Mouse (Mus musculus) hindbrain, embryonic 10.5 days (tissue): ENCODE measurements around the gene Gatb. TPM values are rescaled to one million over a fixed set of nuclear protein-coding genes. Genes with fewer than 3 reads are reported as not detected.
"Not testable (repeated sequence)": the region's sequence is repeated elsewhere in the genome, so short reads cannot be mapped to it uniquely, and the experiment has no call there.

Experiments
- DNase-seq: peaks from one replicate; pipeline ENCODE4 v3.0.0-alpha.2; 2017; ENCODE audit warnings: low spot score
- H3K27ac ChIP-seq: fragments of 300-500 bp; sonication (generic); 2 replicates; pipeline ENCODE4 v1.5.1; 2016; ENCODE audit warnings: mild to moderate bottlenecking, moderate library complexity
- H3K27me3 ChIP-seq: fragments of 300-500 bp; sonication (generic); 2 replicates; pipeline ENCODE4 v1.6.1; 2016; ENCODE audit warnings: mild to moderate bottlenecking; ENCODE audit not compliant: poor library complexity, insufficient read depth, severe bottlenecking
- H3K36me3 ChIP-seq: fragments of 300-500 bp; sonication (generic); 2 replicates; pipeline ENCODE4 v1.6.1; 2016; ENCODE audit warnings: mild to moderate bottlenecking, moderate library complexity
- H3K4me1 ChIP-seq: fragments of 300-500 bp; sonication (generic); replicated peaks from 2 replicates; pipeline ENCODE4 v1.6.1; 2016; ENCODE audit warnings: mild to moderate bottlenecking
- H3K4me3 ChIP-seq: fragments of 300-500 bp; sonication (generic); 2 replicates; pipeline ENCODE4 v1.5.1; 2016; ENCODE audit warnings: mild to moderate bottlenecking, moderate library complexity
- H3K9me3 ChIP-seq: fragments of 300-500 bp; sonication (generic); 2 replicates; pipeline ENCODE4 v1.6.1; 2016; ENCODE audit warnings: mild to moderate bottlenecking, moderate library complexity
- WGBS: fragments of 180-500 bp; shearing (Covaris S2); methylation state at CpG from one replicate; pipeline ENCODE4 v1.1.7; 2016; 5-methylcytosine and 5-hydroxymethylcytosine counted together
- polyA plus RNA-seq: library from polyadenylated mRNA; unstranded; fragments of >200 nt; fragmentation: Nextera tagmentation; extraction: Ambion mirVana; gene quantifications from 2 replicates; pipeline ENCODE4 v1.2.1, GENCODE M21; 2016

Gene Gatb
- polyA plus RNA-seq, 1 experiment from 2014 or later, result 23.2 TPM

DNA sequence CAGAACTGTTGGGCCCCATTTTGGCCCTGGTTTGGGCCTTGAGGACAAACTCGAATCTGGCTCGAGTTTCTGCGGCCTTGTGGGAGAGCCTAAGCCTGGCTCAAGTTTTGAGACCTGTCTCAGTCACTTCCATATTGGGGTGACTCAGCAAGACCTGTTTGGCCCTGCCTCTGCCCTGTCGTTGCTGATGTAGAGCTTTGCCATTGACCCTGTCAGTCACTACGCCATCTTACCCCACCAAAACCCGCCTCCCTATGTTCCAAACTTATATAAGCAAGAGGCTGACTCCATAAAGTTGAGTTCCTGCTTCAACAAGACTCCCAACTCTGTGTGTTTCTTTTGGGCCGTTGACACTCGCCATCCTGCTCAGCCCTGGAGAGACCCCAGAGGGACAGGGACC is 1.4 kb upstream of the Gatb start:
- not testable (repeated sequence) for H3K4me1 ChIP-seq, H3K27me3 ChIP-seq, H3K36me3 ChIP-seq, H3K27ac ChIP-seq, H3K4me3 ChIP-seq, H3K9me3 ChIP-seq, DNase-seq
- 90% methylated on average over 8 of the region's 8 CpGs for WGBS

DNA sequence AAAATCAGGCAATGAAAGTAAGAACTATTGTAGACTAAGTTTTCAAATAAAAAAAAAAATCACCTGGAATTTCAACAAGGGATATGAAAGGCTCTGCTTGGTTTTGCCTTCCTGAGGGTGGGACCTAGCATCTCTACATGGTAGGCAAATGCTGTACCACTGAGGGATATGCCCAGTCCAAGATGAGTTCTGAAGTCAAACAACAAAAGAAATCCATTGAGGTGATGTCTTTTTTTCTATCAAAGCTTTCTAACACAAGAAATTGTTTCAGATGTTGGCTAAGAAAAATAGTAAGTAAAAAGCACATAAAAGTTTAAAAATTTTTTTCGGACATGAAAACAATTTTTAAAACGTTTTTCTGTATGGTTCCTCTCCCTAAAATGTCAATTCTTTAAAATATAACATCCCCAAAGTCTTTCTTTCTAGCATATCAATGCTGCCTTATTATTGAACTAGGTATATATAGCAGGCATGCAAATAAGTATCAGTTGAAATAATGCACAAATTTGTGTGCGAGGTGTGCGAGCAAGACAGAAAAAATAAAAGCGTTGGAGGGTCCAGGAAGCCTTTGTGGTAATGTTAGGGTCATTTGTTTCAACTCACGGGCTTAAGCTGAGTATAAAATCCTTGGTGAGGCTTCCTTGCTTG is 579 bp upstream of the Gatb start:
- no peaks in the 10 kb centered on the region for H3K27me3 ChIP-seq
- no peak for DNase-seq
- no peaks in the 10 kb centered on the region for H3K36me3 ChIP-seq
- 24% methylated on average over 6 of the region's 6 CpGs for WGBS
- peak overlapping the region; percentile 92; the same call in 1 of the 2 replicates for H3K27ac ChIP-seq
- no peaks in the 10 kb centered on the region for H3K9me3 ChIP-seq
- peak overlapping the region; percentile 78 for H3K4me3 ChIP-seq
- no peaks in the 10 kb centered on the region; the same call in 1 of the 2 replicates for H3K4me1 ChIP-seq

DNA sequence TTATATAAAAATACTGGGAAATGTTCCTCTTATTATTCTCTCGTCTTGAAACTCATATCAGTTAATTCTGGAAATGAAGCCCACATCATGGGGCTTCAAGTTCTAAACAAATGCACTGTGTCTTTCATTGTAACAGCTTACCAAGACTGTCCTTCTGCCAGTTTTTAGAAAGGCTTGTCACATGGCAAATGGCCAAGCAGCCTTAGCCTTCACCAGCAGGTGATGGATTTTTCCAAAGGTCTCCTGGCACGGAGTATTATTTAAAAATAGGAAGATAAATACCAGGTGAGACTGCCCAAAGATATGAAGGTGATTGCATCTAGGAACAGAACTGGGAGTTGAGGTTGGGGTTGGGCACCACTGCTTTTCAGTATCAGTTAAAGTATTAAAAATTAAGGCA is 8.8 kb downstream of the Gatb start:
- 78% methylated on average over 2 of the region's 2 CpGs for WGBS
- Histone ChIP-seq H3K4me3 (no peak overlapping the region), H3K36me3 (no peaks in the 10 kb centered on the region), H3K27ac (no peak overlapping the region), H3K4me1 (no peaks in the 10 kb centered on the region), H3K9me3 (no peaks in the 10 kb centered on the region), H3K27me3 (no peaks in the 10 kb centered on the region)
- DNase-seq, result no peak

DNA sequence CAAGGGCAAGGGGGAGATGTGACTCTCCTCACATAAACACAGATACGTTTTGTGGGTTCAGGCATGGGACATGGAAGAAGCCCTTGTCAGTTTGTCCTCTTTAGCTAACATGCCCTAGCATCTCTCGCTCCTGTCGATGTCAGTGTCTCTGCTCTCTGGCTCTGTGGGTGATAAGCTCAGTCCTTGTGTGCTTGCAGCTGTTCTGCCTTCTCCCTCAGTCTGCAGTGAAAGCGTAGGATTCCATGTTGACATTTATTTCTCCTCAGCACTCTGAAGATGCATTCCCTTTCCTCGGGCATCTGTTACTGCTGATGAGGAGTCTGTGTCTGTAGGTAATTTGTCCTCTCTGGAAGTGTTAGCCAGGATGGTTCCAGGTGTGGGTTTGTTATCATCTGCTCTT is 9.3 kb downstream of the Gatb start:
- DNase-seq, result no peak
- 94% methylated on average over 5 of the region's 5 CpGs for WGBS
- Histone ChIP-seq H3K27me3 (no peaks in the 10 kb centered on the region), H3K36me3 (no peaks in the 10 kb centered on the region), H3K4me1 (no peaks in the 10 kb centered on the region), H3K27ac (no peak overlapping the region), H3K9me3 (no peaks in the 10 kb centered on the region), H3K4me3 (no peak overlapping the region)

DNA sequence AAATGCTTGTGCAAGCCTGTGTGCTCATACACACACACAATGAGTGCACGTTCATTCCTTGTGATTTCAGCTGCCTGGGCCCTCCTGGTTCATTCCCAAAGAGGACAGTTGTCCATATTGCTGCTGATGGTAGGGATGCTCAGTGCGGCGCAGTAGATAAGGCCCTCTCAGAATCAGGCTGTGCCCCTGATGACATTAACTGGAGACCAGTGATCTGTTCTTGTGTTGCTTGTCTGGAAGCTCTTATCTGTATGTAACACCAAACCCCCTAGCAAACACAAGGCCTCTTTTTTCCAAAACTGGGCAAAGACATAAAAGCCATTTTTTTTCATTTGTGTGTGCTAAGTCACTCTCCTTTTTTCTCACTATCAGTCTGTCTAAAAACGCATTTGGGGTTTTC is 11.0 kb downstream of the Gatb start:
- Histone ChIP-seq H3K27ac (no peak overlapping the region), H3K36me3 (no peaks in the 10 kb centered on the region), H3K9me3 (no peaks in the 10 kb centered on the region), H3K4me1 (no peaks in the 10 kb centered on the region), H3K4me3 (no peak overlapping the region), H3K27me3 (no peaks in the 10 kb centered on the region)
- WGBS, result 93% methylated on average over 4 of the region's 4 CpGs
- no peak for DNase-seq

DNA sequence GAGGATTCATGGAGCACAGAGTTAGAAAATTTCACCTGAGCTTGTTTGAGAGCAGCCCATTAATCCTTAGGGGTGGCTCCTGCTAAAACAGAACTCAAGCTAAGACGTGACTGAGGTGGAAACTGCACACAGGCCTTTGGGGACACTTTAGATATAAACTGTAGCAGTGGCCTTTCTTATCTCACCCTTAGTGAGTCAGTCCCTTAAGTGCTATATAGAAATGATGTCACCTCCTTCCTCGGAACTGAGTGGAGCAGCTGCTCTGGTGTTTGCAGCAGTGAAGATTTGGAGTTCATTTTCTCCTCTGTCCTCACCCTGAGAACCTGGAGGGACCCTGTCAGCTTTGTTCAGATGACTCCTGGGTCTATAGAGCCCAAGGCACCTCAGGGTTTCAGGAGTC is 14.8 kb downstream of the Gatb start:
- Histone ChIP-seq H3K27me3 (no peaks in the 10 kb centered on the region), H3K4me1 (no peaks in the 10 kb centered on the region), H3K27ac (no peak overlapping the region), H3K4me3 (no peak overlapping the region), H3K36me3 (no peaks in the 10 kb centered on the region), H3K9me3 (no peaks in the 10 kb centered on the region)
- no peak for DNase-seq
- WGBS, result 70% methylated on average over 2 of the region's 2 CpGs

DNA sequence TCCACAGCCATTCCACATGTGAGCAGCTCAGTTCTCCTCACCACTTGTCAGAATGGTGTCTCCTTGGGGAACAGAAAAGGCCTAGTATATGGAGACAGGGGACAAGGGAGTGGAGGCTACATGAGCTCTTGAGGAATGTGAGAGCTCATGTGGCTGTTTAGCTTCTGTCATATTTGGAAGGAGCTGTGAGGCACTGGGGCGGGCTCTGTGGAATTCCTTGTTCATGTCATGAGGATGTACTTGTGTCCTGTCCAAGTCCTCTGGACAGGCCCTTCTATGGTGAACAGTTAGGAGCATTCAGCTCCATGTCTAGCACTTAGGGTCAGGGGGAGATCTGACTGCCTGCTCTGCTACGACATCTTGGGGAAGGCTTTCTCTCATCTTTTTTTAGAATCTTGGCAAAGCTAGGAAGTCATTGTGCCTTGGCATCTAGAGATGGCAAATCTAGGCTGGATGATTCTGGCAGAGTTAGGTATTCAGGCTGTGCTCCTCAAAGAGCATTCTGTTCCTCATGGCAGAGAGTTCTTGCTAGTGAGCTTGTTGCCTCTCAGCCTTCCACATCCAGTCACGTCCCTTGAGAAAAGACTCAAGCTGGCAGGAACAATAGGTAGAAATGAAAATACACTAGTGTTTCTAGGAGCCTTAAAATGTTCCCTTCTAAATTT is 16.3 kb downstream of the Gatb start:
- H3K9me3 ChIP-seq, result no peaks in the 10 kb centered on the region
- WGBS, result 90% methylated on average over 3 of the region's 3 CpGs
- no peaks in the 10 kb centered on the region for H3K4me1 ChIP-seq
- DNase-seq, result no peak
- H3K27ac ChIP-seq, result no peak overlapping the region
- no peak overlapping the region for H3K4me3 ChIP-seq
- no peaks in the 10 kb centered on the region for H3K27me3 ChIP-seq
- H3K36me3 ChIP-seq, result no peaks in the 10 kb centered on the region

DNA sequence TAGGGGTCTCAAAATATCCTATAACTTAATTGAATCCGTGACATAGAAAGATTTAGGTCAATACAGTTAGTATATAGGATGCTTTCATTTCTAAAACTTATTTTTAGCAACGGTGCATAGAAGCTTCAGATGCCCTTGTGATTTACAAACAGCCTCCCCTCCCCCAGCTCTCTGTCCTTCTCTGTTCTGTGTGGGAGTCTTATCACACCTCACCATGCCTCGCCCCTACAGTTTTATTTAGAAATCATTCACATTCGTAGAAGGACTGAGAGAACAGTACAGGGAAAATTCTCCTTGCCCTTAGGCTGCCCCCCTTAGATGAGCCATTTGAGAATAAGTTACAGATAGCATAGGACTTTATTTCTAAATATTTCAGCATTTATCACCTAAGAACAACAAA is 18.1 kb downstream of the Gatb start:
- WGBS, result 84% methylated on average over 4 of the region's 4 CpGs
- Histone ChIP-seq H3K27me3 (no peaks in the 10 kb centered on the region), H3K27ac (no peak overlapping the region), H3K36me3 (no peaks in the 10 kb centered on the region), H3K9me3 (no peaks in the 10 kb centered on the region), H3K4me3 (no peak overlapping the region), H3K4me1 (no peaks in the 10 kb centered on the region)
- DNase-seq, result no peak

DNA sequence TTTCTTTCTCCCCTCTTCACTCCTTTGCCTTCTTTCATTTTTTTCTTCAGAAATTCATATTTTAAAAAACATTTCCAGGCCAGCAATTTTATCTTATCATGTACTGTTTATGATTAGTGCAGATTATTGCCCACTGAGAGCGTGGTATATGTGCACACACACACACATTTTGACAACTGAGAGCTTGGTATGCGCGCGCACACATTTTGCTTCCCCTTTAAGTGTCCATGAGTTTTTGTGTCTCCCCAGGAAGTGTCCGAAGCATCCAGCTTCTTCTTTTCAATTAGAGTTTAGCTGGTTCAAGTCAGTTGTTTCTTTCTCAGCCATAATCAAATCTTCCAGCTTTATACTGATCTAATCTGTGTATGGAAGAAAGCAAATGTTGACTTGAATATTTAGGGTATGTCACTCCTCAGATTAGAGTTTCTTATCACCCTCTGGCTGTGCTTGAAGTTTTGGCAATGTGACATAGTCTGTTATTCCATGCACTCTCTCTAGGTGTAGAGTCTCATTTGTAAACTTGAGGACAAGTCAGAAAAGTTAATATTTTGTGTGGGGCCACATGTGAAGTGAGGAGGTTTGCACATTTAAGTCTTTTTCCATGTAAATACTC is 18.8 kb downstream of the Gatb start:
- no peak overlapping the region for H3K27ac ChIP-seq
- 91% methylated on average over 5 of the region's 5 CpGs for WGBS
- no peaks in the 10 kb centered on the region for H3K4me1 ChIP-seq
- no peaks in the 10 kb centered on the region for H3K9me3 ChIP-seq
- H3K36me3 ChIP-seq, result no peaks in the 10 kb centered on the region
- H3K27me3 ChIP-seq, result no peaks in the 10 kb centered on the region
- no peak for DNase-seq
- no peak overlapping the region for H3K4me3 ChIP-seq

DNA sequence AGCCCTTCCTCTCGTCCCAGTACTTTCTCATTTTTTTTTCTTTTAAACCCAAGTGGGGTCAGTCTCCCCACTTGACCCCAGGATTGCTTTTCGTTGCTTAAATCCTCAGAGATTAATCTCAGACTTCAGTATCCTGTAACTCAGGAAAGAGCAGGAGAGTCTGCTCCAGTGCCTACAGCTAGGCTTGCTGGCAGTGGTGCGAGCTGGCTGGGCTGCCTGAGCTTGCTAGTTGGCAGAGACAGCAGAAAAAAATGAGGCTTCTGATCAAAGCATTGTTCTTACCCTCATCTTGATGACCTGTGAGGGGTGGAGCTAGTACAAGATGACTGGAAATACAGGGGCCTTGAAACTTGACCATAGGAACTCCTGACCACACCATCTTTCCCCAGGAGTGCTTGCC is 20.5 kb downstream of the Gatb start:
- Histone ChIP-seq H3K27ac (no peak overlapping the region), H3K4me1 (no peaks in the 10 kb centered on the region), H3K36me3 (no peaks in the 10 kb centered on the region), H3K4me3 (no peak overlapping the region), H3K27me3 (no peaks in the 10 kb centered on the region), H3K9me3 (no peaks in the 10 kb centered on the region)
- no peak for DNase-seq
- 72% methylated on average over 3 of the region's 3 CpGs for WGBS

DNA sequence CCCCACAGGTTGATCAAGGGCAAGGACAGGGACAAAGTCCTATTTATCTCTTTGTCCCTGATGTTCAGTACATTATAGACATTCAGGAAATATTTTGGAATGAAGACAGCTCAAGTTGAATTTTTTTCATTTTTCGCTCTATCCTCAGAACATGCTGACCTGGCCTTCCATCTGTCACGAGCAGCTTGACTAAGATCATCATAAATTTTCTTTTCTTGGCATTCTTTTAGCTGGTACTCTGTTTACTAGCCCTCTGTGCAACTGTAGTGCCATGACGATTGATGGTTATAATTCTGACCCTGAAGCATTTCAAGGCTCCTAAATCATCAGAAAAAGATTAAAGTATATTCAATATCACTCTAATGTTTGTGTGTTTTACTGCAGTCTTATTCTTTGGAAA is 25.6 kb downstream of the Gatb start:
- Histone ChIP-seq H3K27me3 (no peaks in the 10 kb centered on the region), H3K4me1 (peaks cover 11% of the 10 kb centered on the region), H3K36me3 (no peaks in the 10 kb centered on the region), H3K4me3 (no peak overlapping the region), H3K9me3 (no peaks in the 10 kb centered on the region), H3K27ac (no peak overlapping the region)
- DNase-seq, result no peak
- WGBS, result 89% methylated on average over 3 of the region's 3 CpGs

DNA sequence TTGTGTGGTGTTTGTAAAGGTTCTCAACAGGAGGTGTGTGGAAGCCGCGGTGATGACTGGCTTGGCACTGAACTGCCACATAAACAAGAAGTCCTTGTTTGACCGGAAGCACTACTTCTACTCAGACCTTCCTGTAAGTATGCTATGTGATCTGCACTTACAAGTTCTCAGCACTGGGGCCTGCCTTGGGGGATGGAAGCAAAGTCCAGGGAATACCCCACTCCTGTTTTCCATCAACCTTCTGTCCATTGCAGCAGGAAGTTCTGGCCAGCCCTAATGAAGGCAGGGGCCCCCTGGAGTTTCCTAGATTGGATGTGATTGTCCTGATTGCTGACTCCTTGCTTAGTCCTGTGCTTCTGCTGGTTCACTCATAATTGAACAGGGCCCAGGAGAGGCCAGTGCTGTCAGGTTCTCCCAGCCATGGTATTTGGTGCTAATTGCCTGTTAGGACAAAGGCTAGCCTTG is 28.0 kb downstream of the Gatb start:
- H3K27ac ChIP-seq, result peak overlapping the region; percentile 53; the same call in 1 of the 2 replicates
- H3K4me1 ChIP-seq, result peaks cover 11% of the 10 kb centered on the region
- WGBS, result 54% methylated on average over 3 of the region's 3 CpGs
- no peak overlapping the region for H3K4me3 ChIP-seq
- no peaks in the 10 kb centered on the region for H3K9me3 ChIP-seq
- DNase-seq, result peak; percentile 28
- H3K36me3 ChIP-seq, result peaks cover 2% of the 10 kb centered on the region; the same call in 1 of the 2 replicates
- no peaks in the 10 kb centered on the region for H3K27me3 ChIP-seq

DNA sequence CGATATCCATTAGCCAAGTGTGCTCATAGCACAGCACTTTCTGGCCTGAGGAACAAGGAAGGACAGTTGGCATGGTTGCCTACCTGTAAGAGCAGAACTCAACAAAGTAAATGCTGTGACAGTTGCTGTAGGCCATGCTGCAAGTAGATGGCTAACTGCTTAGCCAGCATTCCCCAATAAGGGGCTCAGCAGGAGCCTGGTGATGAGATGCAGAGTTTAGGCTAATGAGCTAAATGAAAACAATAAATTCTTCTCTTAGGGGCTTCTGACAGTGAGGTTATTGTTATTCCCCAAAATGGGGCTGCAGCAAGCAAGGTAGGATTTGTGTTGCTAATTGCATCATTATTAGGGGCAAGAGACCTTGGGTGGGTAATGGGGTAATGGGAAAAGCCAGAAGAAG is 29.9 kb downstream of the Gatb start:
- Histone ChIP-seq H3K27me3 (no peaks in the 10 kb centered on the region), H3K4me3 (no peak overlapping the region), H3K27ac (no peak overlapping the region), H3K9me3 (no peaks in the 10 kb centered on the region), H3K4me1 (peaks cover 11% of the 10 kb centered on the region), H3K36me3 (peaks cover 2% of the 10 kb centered on the region; the same call in 1 of the 2 replicates)
- no peak for DNase-seq
- 94% methylated on average over 1 of the region's 1 CpGs for WGBS
